Mouse (Mus musculus): Measurements from ENCODE around the gene Kbtbd3. TPM values are rescaled to one million over a fixed set of nuclear protein-coding genes. Genes with fewer than 3 reads are reported as not detected.

Kbtbd3 gene
- 1 to 10 TPM in 16 of 26 experiments, under 1 TPM in 8, not detected in 2; 0.29 to 6.0 (median 2.2) TPM for total RNA-seq (2018; cell fraction: chromatin; rRNA removed)
- 1 to 10 TPM in 23 of 26 experiments, under 1 TPM in 3; 0.57 to 2.9 (median 1.7) TPM for total RNA-seq (2018; cell fraction: cytosol; rRNA removed)
- total RNA-seq (2018; cell fraction: nucleus; rRNA removed): 1 to 10 TPM in 21 of 26 experiments, under 1 TPM in 5; 0.32 to 8.3 (median 1.5) TPM
- polyA plus RNA-seq (2018): 1.6 to 3.0 TPM (median 2.5 TPM) in 3 replicates

DNA sequence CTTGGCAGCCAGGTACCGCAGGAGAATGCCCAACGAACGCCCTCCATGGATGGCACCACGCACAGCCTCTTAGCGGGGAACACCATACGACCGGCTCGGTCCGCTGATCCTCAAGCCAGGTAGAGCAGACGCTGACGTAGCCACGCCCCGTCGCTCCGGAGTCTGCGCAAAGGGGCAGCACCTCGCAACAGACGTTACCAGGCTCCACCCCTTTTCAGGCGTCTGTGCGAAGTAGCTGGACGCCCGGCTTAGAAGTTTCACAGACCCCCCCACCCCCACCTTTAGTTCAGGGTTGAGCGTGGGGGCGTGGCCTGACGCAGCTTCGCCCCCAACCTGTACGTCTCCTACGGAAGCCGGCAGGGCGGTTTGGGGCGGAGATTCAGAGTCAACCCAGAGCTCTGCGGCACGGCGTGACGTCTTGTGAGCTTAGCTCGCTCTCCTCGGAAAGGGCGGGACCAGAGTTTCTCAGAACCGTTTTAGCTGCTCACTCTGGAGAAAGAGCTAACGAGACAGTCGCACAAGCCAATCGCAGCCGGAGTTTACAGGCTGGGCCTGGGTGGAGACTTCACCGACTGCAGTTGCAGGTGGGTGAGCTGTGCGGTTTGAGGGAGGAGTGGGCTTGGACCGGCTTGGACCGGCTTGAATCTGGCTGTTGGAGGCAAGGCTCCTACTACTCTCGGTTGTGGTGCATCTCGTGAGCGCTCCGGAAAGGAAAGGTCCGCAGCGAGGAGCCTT is at the start of gene Kbtbd3, which contains the start of gene Aasdhppt:
TSS of gene Kbtbd3 (plus strand) at position 483 of the 735 bp plus-strand sequence.
TSS of gene Aasdhppt (minus strand) at position 121 of the 735 bp plus-strand sequence.
- 1% methylated on average over 53 of the region's 53 CpGs for WGBS (ENCODE audit: missing documents)
- Histone ChIP-seq H3K4me3 (ENCODE audit: inconsistent target) (peak within 1 kb of the TSS; percentile 94), H3K79me2 (ENCODE audit: inconsistent target) (peaks cover 27% of the 10 kb centered on the region), H3K27ac (peak within 1 kb of the TSS; percentile 74), H3K36me3 (ENCODE audit: inconsistent target) (no peaks in the 10 kb centered on the region)

DNA sequence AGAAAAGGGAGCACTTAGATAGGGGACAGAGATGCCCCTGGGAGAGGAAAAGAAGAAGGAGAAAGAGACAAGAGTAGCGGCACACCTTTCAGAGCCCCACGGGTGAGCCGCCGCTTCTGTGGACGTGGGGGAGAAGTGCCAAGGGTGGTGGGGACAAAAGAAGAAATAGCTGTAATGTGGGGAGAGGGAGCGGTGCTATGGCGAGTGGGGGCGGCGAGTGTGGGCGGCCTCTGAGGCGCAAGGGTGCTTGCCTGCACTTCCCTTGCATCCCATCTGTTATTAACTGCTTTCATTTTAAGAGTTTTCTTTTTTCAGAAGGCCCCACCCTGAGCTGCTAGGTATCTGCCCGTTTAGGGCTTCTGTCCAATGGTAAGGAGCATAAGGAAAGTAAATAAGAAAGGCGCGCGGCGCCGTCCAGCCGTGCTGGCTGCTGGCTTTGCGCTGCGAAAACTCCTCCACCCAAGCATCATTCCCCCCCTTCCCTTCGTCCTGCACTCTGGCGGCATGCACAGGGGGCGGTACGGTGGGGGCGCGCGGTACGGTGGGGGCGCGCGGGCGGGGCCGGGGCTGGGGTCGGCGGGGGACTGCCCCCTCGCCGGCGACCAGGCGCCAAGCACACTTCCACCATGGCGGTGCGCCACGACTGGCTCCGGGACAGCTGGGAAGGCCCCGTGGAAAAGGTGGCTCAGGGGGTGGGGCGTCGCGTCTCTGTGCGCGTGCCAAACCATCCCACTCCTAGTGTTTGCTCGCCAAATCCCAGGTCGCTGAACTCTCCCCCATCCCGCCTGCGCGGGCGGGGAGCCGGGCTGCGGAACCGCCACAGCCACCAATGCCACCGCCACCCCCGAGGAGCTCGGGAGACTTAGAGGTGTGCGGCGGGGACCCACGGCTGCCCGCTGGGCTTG is 49.5 kb upstream of the Kbtbd3 start:
- WGBS (ENCODE audit: missing documents): 53% methylated on average over 37 of the region's 65 CpGs
- Histone ChIP-seq H3K36me3 (ENCODE audit: inconsistent target) (no peaks in the 10 kb centered on the region), H3K79me2 (ENCODE audit: inconsistent target) (no peaks in the 10 kb centered on the region), H3K27ac (no peak overlapping the region), H3K4me3 (ENCODE audit: inconsistent target) (no peak overlapping the region)

DNA sequence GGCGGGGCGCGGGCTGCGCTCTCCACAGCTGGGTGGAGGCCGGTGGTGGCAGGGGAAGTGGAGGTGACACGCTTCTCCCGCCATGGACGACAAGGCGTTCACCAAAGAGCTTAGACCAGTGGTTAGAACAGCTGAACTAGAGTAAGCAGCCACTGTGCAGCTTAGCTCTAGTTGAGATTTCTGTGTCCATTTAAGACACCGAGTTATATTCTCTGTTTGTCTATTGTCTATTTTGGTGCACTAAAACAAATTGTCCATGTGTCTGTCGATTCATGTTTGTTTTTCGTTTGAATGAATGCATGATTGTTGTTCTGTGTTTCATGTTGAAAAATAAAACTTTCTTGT is 48.9 kb upstream of the Kbtbd3 start:
- Histone ChIP-seq H3K4me3 (ENCODE audit: inconsistent target) (no peak overlapping the region), H3K36me3 (ENCODE audit: inconsistent target) (no peaks in the 10 kb centered on the region), H3K27ac (no peak overlapping the region), H3K79me2 (ENCODE audit: inconsistent target) (no peaks in the 10 kb centered on the region)
- WGBS (ENCODE audit: missing documents): 74% methylated on average over 12 of the region's 12 CpGs

DNA sequence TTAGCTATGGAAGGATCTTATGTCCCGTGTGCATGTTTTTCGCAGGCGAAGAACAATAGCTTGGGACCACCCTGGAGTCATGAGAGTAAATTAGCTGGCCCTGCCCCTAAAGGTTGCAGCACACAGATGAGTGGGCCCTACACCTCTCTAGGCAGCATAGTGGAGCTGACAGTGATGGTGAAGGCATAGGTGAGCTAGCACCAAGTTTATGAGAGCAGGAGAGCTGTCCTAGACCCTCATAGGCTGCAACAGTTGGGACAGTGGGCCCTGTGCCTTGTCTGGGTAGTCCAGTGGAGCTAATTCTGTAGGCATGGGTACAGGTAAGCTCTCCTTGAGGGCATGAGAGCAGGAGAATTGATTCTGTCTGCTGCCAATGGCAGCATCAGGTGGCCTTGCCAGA is 42.8 kb upstream of the Kbtbd3 start:
- Histone ChIP-seq H3K4me3 (ENCODE audit: inconsistent target) (no peak overlapping the region), H3K79me2 (ENCODE audit: inconsistent target) (no peaks in the 10 kb centered on the region), H3K27ac (no peak overlapping the region), H3K36me3 (ENCODE audit: inconsistent target) (no peaks in the 10 kb centered on the region)
- WGBS (ENCODE audit: missing documents): 93% methylated on average over 3 of the region's 3 CpGs

DNA sequence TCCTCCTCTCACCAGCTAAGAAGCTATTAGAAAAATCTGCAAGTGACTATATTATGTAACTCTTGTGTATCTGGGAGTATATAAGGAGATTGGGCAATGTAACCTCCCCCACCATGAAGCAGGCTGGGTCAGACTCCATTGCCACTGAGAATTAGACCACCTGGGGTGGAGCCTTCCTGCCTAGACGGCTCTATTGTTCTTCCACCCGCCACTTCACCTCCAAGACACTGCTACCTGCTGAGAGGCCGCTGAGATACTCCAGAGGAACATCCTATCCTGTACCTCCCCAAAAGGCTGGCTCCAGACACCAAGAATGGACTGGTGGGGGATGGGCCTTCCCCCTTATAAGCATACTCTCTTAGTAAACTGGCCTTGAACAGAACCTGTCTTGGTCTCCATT is 25.8 kb upstream of the Kbtbd3 start:
- no peaks in the 10 kb centered on the region for H3K36me3 ChIP-seq (ENCODE audit: inconsistent target)
- H3K27ac ChIP-seq: no peak overlapping the region
- H3K79me2 ChIP-seq (ENCODE audit: inconsistent target): no peaks in the 10 kb centered on the region
- H3K4me3 ChIP-seq (ENCODE audit: inconsistent target): no peak overlapping the region
- 56% methylated on average over 3 of the region's 3 CpGs for WGBS (ENCODE audit: missing documents)

DNA sequence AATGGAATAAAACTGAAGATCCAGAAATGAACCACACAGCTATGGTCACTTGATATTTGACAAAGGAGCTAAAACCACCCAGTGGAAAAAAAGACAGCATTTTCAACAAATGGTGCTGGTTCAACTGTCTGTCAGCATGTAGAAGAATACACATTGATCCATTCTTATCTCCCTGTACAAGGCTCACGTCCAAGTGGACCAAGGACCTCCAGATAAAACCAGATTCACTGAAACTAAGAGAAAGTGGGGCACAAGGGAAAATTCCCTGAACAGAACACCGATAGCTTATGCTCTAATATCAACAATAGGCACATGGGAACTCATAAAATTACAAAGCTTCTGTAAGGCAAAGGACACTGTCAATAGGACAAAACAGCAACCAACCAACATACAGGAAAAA is 9.2 kb upstream of the Kbtbd3 start:
- H3K27ac ChIP-seq: no peak overlapping the region
- H3K36me3 ChIP-seq (ENCODE audit: inconsistent target): peaks cover 11% of the 10 kb centered on the region; the same call in 1 of the 2 replicates
- no peak overlapping the region for H3K4me3 ChIP-seq (ENCODE audit: inconsistent target)
- no peaks in the 10 kb centered on the region; the same call in 1 of the 2 replicates for H3K79me2 ChIP-seq (ENCODE audit: inconsistent target)
- 92% methylated on average over 2 of the region's 2 CpGs for WGBS (ENCODE audit: missing documents)

DNA sequence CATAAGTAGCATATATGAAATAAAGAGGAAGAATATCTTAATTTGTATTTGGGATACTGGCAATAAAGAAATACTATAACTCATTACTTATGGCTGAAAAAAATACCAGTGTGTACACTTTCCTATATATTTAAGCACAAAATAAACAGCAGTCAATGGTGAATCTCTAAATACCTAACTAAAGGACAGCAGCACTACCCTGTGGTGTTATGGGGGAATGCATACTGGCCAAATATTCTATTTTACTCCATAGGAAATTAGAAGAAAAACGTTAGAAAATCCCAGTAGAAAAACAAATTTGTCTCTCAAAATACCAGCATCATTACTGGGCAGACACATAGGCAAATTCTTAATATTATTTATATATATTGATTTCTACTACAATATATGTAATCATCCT is 4.8 kb upstream of the Kbtbd3 start:
- Histone ChIP-seq H3K27ac (no peak overlapping the region), H3K36me3 (ENCODE audit: inconsistent target) (peaks cover 11% of the 10 kb centered on the region; the same call in 1 of the 2 replicates), H3K79me2 (ENCODE audit: inconsistent target) (peaks cover 27% of the 10 kb centered on the region), H3K4me3 (ENCODE audit: inconsistent target) (no peak overlapping the region)
- WGBS (ENCODE audit: missing documents): 60% methylated on average over 1 of the region's 1 CpGs

DNA sequence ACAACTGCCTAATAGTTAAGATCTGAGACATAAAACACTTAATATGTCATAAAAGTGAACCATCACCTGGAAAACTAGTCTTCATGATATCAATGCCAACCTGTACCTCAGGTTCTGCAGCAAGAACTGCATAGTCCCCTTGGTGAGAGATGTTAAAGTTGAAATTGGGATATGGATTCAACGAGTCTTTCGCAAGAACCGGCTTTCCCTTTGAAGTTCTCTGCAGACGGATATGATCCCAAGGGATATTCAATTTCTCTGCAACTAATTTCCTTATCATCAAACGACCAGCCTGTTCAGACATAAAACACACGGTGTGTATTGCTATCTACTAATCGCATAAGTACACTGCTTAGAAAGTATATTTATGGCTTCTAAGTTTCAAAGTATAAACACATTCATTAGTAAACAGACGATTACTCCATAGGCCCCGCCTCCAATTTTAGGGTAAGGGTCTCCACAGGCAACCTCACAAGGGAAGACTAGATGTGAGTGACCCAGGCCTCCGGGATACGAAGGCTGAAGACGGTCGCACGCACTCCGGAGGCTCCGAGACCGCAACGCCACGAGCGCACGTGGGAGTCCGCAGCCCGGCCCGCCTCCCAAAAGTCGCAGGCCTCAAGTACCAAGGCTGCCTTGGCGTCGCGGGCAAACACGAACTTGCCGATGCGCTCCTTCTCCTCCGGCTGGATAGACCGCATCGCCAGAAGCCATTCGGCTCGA is 844 bp upstream of the Kbtbd3 start:
- WGBS (ENCODE audit: missing documents): 2% methylated on average over 34 of the region's 36 CpGs
- Histone ChIP-seq H3K79me2 (ENCODE audit: inconsistent target) (peaks cover 27% of the 10 kb centered on the region), H3K36me3 (ENCODE audit: inconsistent target) (no peaks in the 10 kb centered on the region), H3K27ac (no peak overlapping the region), H3K4me3 (ENCODE audit: inconsistent target) (peak overlapping the region; percentile 94)

DNA sequence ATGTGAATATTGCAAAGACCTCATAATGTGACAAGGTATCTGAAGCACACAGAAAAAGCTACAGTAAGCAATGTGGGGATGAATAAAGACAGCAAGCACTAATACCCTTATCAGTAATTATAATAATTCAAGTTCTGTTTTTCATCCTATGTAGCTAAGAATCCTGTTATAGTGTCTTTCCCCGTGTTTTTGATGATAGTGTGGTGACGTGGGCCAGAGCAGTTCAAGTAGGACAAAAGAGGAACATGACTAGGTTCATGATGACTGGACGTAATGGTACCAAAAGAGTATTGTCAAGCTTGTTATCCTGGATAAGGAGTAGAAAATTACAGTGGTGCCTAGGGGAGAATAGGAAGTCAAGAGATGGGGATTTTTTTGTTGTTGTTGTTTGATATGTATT is 1.1 kb downstream of the Kbtbd3 start:
- no peaks in the 10 kb centered on the region for H3K36me3 ChIP-seq (ENCODE audit: inconsistent target)
- peaks cover 27% of the 10 kb centered on the region for H3K79me2 ChIP-seq (ENCODE audit: inconsistent target)
- peak overlapping the region; percentile 74 for H3K27ac ChIP-seq
- 7% methylated on average over 3 of the region's 3 CpGs for WGBS (ENCODE audit: missing documents)
- peak overlapping the region; percentile 94 for H3K4me3 ChIP-seq (ENCODE audit: inconsistent target)

DNA sequence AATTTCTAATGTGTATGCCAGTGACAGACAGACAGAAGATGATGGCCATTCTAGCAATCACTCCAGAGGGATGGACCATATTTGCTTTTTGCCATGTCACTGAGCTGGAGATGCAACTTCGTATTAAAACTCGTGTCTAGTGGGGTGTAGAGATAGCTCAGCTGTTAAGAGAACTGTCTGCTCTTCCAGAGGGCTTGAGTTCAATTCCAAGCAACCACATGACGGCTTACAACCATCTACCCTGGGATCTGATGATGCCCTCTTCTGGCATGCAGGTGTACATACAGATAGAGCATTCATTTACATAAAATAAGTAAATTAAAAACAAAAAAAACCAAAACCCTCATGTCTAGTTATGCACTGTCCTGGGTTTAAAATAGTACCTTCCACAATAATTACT is 1.5 kb downstream of the Kbtbd3 start:
- WGBS (ENCODE audit: missing documents): 93% methylated on average over 3 of the region's 3 CpGs
- peaks cover 26% of the 10 kb centered on the region for H3K79me2 ChIP-seq (ENCODE audit: inconsistent target)
- no peak overlapping the region for H3K4me3 ChIP-seq (ENCODE audit: inconsistent target)
- H3K27ac ChIP-seq: no peak overlapping the region
- H3K36me3 ChIP-seq (ENCODE audit: inconsistent target): no peaks in the 10 kb centered on the region

DNA sequence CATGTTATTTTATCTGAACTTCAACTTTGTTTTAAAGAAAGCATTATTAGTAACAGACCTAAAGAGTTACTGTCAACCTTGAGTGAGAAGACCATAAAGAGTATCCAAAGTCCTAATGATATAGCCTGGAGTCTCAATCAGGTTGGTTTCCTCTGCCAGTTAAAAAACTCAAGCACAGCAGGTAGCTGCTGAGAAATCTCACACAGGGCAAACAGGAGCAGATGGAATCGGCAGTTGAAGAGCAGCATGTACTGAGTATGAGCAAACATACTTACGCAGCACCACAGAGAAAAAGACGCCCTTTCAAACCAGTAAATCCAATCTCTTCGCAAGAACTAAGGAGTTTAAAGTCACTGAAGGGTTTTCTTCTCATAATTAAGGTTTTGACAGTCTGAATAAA is 4.3 kb downstream of the Kbtbd3 start:
- Histone ChIP-seq H3K79me2 (ENCODE audit: inconsistent target) (no peaks in the 10 kb centered on the region; the same call in 1 of the 2 replicates), H3K36me3 (ENCODE audit: inconsistent target) (no peaks in the 10 kb centered on the region), H3K4me3 (ENCODE audit: inconsistent target) (no peak overlapping the region), H3K27ac (no peak overlapping the region)
- WGBS (ENCODE audit: missing documents): 97% methylated on average over 4 of the region's 4 CpGs

DNA sequence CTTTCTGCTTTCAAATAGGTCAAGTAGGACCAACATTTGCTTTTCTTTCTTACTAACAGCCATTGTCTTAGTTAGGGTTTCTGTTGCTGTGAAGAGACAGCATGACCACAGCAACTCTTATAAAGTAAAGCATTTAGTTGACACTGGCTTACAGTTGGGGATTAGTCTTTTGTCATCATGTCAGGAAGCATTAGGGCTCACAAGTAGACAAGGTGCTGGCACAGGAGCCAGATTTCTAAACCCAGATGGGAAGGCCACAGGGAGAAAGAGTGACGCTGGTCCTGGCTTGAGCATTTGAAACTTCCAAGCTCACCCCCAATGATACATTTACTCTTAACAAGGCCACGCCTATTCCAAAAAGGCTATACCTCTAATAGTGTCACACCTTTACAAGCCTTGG is 6.1 kb downstream of the Kbtbd3 start:
- Histone ChIP-seq H3K4me3 (ENCODE audit: inconsistent target) (no peak overlapping the region), H3K27ac (no peak overlapping the region), H3K36me3 (ENCODE audit: inconsistent target) (no peaks in the 10 kb centered on the region), H3K79me2 (ENCODE audit: inconsistent target) (no peaks in the 10 kb centered on the region; the same call in 1 of the 2 replicates)
- WGBS (ENCODE audit: missing documents): 100% methylated on average over 2 of the region's 2 CpGs

DNA sequence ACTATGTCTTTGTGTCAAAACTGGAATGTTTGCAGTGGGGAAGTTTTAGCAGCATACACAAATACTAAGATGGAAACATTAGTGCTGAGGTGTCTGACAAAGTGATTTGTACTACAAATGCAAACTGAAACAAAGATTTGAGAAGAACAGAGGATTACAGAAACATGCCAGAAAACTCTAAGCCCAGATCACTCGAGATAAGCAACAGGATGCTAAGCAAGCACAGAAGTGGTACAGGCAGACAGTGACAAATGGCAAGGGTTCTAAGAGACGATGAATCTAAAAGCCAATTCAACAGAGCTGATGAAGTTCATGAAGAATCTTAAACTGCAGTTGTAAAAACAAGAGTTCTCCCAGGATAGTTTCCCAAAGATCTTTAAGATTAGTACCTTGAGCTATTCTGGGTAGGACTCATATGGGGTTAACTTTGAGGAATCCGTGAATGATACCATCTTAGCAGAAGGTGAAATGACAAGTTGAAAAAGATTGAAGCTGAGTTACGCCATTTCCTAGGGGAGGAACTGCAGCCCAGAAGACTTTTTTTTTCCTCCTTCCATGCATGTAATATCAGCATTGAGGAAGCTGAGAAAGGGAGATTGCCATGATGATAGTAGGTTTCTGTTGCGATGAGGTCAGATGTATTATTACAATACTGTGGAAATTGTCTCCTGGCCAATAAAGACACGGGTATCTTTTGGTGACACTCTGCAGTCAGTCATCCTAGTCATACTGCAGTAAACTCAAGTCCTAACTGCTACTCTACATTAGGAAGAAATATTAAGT is 9.5 kb downstream of the Kbtbd3 start:
- WGBS (ENCODE audit: missing documents): 60% methylated on average over 6 of the region's 6 CpGs
- H3K36me3 ChIP-seq (ENCODE audit: inconsistent target): no peaks in the 10 kb centered on the region

More for the DNA sequence above, 9.5 kb downstream of the Kbtbd3 start:
- Histone ChIP-seq H3K4me3 (ENCODE audit: inconsistent target) (no peak overlapping the region), H3K79me2 (ENCODE audit: inconsistent target) (no peaks in the 10 kb centered on the region), H3K27ac (no peak overlapping the region)
